Mouse (Mus musculus): ENCODE data around the gene Cyb561d1.

The Cyb561d1 gene

DNA sequence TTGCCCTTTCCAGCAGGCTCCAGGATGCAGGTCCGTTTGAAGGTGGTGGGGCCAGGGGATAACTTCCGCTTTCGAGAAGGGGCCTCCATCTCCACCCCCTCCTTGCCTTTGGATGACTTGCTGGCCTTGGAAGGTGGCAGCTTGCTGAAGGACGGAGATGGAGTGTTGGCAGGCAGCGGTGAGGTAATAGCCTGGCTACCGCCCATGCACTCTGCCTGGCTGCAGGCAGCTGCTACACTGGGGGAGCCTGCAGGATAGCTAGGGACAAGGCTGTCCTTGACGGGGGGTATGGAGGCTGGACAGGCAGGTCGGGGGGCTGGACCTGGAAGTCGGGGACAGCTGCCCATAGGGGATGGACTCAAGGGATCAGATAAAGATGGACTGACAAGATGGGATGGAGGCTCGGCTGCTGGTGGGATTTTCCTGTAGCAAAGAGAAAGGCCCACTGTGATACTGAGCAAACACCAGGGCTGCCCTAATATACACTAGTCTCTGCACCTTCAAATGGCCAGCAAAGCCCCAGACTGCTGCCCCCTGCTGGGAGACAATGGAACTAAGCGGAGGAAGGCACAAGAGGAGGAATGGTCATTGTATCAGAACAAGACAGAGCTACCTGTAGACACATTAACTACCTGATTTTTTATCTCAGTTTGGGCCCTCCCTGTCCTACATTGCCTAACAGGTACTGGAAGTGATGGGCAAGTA is 2.8 kb upstream of the Cyb561d1 start:
- DNase-seq, result peak in 1 of 2 experiments; percentile 52

DNA sequence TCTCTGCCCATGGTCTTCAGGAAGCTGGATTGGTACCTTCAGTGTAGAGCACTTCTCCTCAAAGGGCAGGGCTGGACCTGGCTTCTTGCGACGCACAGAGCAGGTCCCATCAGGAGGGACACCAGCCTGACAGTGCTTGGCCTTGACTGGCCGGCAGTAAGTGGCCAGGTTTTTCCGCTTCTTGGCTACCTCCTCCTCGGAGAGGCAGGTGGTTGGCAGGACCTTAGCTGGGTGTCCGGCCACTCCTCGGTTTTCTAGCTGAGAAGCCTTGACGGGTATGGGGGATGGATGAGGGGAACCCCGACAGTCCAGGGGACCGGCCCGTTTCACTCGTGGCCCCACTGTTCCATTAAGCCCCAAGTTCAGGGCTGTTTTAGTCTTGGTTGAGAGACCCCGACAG is 2.2 kb upstream of the Cyb561d1 start:
- DNase-seq, result no peak

DNA sequence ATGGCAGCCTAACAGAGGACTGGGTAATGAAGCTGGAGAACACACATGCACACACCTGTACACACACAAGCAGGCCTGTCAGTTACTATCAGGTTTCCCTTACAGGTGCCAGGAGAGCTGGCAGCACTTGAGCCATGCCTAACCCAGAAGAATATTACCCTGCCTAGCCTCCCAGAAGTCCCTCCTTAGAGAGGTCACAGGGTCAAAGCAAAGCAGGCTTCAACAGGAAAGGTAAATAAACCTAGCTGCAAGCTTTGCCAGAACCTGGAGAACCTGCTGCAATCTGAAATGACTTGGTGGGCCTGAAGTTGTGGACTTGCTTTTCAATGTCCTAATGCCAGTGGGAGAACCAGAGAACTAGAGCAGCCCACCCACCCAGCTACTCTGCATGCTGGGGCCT is 1.5 kb upstream of the Cyb561d1 start:
- no peak for DNase-seq

DNA sequence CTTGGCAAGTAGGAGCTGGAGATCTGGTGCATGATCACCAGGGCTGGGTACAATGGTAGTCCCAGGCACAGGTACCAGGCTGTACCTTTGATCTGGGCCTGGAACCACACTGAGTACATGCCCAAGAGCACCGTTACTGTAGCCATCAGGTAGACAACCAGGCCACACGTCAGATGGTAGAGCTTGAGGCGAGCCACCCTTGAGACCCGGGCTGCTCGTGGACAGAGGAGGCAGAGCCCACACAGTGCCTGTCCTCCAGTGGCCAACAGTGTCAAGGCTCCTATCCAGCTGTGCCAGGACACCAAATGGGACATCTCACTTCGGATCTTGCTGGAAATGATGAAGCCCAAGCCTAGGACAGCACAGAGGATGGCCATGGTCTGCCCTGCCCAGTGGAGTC is 1.8 kb downstream of the Cyb561d1 start:
- no peak for DNase-seq

DNA sequence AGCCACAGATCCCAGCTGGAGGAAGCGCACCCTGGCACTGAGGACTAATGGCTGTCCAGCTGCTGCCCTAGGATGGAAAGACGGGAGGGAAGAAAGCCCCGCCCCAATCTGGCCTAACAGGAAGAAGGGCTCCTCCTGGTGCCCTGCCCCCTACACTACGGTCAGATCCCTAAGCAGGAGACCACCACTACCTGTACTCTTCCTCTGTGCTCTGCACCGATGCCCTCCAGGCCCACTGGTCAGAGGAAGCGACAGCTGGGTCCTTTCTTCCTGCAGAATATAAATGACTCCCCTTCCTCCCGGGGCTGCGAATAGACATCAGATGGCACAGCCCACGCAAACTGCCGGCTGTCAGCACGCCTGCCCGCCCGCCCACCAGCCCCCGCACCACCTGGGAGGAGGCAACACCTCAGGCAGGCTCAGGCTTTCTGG is 3.9 kb downstream of the Cyb561d1 start:
- DNase-seq, result no peak

DNA sequence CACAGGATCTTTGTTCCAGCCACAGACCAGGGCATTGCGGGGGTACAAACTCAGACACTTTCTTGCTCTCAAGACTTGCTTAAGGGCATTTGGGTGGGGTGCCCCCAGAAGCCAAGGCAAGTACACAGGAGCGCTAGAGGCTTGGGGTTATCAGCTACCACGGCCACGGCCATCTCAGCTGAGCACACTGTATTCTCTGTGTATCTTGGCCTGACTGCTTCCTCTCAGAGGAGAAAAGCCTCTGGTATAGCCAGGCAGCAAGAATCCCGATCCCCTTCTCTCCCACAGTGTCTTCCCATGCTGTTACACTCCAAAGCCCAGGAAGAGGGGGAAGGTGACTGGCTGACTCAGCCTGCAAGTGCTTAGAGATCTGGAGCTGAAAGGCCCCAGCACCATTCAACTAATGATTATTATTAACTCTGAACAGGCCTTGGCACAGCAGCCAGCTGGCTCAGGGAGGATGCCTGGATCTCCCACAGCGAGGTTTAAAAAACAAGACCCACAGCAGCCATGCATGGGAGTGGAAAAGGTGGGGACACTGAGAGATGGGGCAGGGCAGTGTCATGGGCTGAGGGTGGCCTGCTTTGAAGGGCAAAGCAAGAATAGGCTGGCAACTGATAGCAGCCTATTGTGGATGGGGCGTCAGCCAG is 4.9 kb downstream of the Cyb561d1 start:
- DNase-seq, result no peak

DNA sequence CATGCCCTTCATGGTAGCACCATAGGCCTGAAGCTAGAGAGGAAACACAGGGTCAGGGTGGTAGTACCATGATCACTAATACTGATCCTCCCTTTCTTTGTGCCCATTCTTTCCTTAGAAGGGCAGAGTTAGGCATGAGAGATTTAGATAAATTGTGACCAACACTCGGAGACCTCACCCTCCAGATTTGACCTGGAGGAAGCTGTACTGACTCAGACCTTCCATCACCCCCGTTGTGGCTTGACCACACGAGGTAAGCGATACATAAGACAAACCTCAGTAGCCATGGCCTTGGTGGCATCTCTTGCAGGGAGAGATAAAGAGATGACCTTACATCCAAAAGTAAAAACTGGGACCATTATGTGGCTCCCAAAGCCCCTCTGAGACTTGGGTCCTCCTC is 5.7 kb downstream of the Cyb561d1 start:
- DNase-seq, result no peak

DNA sequence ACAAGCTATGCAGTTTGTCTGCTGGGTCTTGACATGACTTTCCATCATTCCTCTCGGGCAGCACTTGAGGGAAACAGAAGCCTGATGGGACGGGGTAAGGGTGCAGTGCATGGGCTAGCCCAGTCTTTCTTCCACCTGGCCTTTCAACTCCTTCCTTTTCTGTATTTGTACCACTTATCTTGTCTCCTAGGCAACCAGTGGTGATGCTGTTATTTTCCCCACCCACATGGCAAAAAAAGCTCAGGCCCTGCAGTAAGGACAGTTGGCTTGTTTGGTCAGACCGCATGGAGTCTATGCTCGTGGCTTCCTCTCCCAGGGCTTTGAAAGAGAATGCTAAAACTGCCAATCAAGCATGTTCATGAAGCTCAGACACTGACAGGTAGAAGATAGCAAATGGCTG is 7.3 kb downstream of the Cyb561d1 start:
- no peak for DNase-seq

DNA sequence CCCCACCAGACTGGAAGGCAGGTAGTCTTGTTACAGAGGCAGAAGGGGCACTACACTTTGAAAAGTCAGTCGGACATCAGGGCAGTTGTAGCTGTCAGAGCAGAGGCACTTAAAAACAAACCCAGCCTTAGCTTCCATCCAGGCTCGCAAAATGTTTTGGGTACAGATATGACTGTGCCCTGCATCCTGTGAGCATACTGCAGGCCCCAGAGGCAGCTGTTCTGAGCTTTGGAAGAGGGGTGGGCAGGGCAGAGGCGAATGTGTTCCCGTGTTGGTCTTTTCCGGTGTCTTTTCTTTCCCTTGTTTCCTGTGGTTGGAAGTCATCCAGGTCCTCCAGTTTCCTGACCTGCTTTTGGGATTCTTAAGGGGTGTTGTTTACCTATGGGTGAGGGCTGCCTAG is 11.1 kb downstream of the Cyb561d1 start:
- no peak for DNase-seq

DNA sequence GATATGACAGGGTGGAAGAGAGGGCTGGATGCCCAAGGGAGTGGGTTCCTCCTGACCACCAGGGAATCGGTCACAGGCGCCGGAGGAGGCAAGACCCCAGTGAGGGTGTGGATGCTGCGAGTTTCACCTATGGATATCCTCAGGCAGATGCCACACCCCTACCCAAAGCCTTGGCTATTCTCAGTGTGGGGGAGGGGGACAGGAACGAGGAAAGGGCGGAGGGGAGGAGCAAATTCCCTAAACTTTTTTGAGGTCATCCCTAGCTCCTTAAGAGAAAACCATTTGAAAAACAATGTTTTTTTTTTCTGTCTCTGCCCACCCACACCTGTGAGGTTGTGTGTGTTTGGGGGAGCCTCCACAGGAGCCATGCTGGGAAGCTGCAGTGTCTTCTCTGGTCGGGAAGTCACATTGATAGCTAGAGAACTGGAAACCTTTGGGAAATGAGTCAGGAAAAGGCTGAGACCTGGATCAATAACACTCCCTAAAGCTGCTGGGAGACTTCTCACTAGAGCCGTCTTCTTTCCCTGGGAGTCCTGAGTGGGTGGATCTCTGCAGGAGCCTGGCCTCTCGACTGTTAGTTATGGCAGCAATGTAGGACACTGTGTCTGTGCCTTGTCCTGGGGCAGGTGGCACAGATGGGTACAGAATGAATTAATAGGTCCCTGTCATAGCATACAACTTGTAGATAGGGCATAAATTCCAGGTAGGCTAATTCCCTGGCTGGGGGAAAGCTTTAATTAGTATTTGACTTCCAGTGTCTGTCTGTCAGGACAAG is 12.1 kb downstream of the Cyb561d1 start:
- no peak for DNase-seq

DNA sequence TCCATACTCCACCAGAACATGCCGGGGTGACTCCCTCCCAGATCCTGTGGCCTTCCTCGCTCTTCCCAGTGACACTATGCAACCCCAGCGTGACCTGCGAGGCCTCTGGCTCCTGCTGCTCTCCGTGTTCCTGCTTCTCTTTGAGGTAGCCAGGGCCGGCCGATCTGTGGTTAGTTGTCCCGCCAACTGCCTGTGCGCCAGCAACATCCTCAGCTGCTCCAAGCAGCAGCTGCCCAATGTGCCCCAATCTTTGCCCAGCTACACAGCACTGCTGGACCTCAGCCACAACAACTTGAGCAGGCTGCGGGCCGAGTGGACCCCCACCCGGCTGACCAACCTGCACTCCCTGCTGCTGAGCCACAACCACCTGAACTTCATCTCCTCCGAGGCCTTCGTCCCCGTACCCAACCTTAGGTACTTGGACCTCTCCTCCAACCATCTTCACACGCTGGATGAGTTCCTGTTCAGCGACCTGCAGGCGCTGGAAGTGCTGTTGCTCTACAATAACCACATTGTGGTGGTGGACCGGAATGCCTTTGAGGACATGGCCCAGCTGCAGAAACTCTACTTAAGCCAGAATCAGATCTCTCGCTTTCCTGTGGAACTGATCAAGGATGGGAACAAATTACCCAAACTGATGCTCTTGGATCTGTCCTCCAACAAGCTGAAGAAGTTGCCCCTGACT is 13.8 kb downstream of the Cyb561d1 start:
- no peak for DNase-seq

DNA sequence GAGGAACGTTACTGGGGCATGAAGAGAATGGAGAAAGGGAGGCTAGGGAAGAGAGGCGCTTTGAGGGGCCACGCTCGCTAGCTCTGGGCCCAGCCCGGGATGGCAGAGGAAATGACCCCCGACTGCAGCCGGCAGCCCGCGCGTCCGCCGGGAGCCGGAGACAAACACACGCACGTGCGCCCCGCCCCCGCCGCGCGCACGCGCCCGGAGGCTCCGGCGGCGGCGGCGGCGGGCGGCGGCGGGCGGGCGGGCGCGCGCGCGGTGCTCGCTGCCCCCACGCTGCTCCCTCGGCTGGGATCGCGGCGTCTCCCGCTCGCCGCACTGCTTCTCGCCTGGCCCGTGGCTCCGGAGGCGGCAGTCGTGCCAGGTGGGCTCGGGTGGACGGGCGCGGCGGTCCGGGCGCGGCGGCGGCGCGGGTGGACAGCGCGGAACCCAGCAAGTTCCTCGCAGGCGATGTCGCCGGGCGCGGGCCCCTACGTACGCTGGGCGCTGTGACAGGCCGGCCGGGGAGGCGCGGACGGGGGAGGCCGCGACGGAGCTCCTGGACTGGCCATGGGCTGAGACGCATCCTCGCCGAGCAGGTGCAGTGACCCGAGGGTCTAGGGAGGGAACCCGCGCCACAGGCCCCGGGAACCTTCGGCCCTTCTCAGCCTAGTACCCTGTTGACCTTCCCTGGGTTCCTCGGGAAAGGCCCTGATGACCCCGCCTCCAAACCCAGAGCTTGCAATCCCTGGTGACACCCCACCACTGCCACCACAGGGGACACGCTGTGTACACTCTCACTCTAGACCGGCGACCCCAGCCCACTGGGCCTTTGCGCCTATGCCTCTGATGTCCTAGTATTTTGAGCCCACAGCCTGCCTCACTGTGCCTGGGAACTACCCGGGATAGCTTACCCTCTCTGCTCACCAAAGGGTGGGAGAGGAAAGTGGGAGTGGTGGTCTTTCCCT is 14.6 kb downstream of the Cyb561d1 start, which contains the start of gene Amigo1:
Amigo1 (plus strand) TSS at position 238 of the 950 bp plus-strand sequence.
- DNase-seq, result no peak

DNA sequence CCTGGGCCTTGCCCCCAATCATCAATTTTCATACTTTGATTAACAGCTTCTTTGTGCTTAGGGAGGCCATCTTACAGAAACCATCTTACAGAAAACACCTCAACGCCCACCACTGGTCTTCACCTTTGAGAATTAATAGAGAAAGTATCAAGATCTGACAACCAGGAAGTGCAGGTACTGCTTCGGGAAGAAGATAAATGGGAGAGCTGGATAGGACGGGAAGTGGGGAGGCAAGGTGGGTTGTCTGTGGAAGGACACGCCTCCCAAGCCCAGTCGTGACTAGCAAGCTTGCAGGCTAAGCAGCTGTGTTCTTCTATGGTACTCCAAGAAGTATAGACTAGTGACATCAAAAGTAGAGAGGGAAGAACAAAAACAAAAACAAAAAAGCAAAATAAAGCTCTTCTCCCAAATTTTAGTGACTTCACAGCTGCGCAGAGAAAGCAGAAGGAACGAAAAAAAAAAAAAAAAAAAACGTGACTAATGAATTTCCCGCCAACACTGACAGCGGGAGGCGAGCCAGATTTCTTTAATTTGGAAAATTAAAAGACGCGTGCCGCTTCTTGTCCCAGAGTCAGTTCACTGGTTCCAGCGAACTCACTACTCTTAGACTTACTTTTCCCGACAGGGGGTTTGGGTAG is 15.4 kb downstream of the Cyb561d1 start:
- DNase-seq, result no peak

DNA sequence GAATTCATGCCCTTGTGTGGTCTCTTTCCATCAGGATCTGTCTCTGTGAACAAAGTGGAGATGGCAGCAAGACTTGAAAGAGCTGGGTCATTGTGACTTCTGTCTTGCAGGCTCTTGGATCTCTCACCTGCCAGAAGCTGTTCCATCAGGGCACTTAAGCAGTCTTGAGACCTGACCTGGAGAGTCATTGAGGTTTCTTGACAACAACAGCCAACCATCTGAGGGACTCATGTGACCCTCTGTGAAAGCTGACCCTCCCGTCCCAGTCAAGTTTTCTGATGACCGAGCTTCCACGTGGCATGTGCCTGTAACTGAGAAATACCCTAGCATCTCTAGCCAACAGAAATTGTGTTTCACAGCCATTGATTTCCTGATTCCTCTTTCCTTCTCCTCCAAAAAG is 16.3 kb downstream of the Cyb561d1 start:
- DNase-seq, result no peak

DNA sequence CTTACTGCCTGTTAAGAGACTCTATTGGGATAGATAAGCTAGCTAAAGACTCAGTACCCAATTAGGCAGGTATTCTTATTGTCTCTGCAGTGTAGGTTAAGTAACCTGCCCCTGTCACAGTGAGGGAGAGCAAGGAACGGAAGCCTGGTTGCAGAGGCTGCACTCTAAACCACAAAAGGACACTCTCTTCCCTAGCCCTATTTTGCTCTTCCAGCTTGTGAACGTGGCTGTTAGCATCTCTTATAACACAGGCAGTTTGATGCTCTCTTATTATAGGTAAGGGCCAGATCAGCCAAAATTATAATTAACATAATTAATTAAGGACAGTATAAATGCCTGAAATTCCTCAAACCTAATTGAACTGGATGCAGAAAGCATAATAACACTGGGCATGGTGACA is 20.5 kb downstream of the Cyb561d1 start:
- no peak for DNase-seq

DNA sequence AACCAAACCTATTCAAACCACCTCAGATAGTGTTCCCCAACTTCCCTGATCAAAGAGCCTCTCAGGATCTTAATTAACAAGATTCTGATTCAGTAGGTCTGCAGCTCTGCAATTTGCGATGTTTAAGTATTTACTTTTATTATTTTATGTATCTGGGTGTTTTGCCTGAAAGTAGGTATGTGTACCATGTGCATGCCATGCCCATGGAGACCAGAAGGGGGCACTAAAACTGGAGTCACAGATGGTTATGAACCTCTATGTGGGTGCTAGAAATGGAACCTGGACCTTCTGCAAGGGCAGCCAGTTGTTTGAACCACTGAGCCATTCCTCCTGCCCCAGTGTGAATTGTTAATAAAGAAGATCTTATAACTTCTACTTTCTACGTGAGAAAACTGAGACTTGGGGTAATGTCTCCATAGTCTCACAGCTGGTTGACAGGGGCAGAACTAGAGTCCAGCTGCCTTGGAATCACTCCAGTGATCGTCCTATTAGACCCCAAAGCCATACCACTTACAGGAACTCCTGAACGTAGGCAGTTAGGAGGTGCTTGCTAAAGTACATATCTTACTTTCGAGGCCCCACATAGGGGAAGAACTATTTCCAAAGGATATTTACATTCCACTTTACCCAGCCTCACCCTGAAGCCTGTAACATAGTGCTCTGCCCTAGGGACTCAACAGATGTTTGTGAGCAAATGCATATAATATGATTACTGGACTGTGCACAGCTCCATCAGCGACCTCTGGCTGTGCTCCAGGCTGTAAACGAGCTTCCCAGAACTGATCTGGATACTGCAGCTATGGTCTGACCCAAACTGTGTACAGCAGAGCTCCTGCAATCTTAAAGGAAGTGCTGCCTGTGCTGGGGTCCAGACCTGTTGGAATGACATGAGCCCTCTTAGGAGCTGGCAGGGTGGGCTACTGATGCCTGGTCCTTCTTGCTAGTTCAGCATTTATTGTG is 22.0 kb downstream of the Cyb561d1 start:
- no peak for DNase-seq

DNA sequence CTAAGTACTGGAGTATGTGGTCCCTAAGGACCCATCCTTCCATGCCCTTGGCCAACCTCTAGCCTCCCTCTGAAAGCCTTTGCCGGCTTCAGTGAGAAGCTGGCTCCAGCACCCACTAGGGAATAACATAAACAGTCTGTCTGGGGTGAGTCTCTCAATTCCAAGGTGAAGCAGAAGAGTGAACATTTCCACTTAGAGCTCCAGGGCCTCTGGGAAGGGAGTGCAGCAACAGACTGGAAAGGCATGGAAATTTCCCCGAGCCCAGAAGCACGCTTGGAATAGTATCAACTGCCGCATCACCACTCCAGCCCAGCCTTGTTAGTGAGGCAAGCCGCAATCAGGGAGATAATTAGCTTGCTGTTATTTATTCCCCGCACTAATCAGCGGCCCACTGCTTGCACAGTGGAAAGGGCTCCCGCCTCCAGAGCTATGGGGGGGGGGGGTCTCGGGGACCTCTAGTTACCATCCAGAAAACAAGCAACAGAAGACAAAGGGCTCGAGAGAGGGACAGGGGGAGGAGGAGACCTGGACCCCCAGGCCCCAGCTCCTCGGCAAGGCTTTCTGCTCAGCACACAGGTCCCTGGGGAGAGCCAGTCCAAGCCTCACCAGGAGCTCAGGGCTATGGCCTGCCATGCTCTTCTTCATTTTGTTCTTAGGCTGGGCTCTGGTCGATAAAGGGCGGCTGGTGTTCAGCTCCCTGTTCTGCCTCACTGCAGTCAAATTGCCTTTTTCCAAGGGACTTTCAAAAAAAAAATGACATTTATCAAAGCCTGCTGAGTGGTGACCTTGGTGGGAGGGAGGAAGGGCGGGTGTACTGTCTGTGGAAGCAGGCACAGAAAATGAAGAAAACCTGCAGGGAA is 26.1 kb downstream of the Cyb561d1 start:
- DNase-seq, result no peak

DNA sequence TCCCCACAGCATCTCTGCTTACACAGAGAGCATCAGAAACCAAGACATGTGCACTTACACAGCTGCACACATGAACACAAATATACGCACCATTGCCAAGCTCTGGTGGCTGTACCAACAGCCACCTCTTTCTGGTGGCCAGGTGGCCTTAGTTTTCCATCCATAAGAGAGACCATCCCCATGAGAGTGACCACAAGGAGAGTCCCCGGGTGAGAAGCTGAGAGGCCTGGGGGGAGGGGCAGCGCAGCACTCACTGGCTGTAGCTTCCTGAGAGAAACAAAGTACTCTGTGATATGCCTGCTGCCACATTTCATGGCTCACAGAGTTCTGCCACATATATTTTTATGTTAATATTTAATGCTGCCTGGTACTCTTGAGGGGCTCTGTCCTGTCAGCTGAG is 31.8 kb downstream of the Cyb561d1 start:
- no peak for DNase-seq

DNA sequence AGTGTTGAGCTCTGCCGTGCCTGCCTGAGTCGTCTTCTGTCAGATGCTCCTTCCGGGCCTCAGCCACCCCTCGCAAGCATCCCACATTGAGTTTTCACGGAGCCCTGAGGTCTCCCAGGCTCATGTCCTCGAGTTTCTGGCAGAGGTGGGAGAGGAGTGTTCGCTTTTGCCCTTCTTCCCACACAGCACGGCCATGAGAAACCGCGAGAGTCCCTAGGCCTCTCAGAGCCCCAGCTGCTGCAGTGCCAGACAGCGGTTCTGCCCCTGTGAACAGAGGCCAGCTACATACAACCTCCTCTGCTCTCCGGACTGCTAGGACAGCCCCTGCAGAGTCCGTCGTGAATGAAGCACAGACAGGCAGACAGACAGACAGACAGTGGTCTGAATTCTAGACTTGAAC is 33.5 kb downstream of the Cyb561d1 start:
- DNase-seq, result no peak
